Comparison of ENCODE assay signal across 8 mouse cellular contexts in genomic region chr13:105293781-105294667, GRCm38 (mm10). TPM values are rescaled to one million over a fixed set of nuclear protein-coding genes. Genes with fewer than 3 reads are reported as not detected.
A peak's percentile ranks its signal among the peaks of the same experiment; 100 is the strongest.
DNase-seq lines count a peak whose midpoint lies in the region; ATAC-seq and TF ChIP-seq lines count a peak whose summit lies in the region.

No protein-coding gene starts in this region.

- H3K9ac ChIP-seq in limb, embryonic 14.5 days (ENCODE audit: low read depth, low read length, severe bottlenecking) = peak overlapping the region; percentile 90
- H3K9ac ChIP-seq in midbrain, embryonic 12.5 days (replicated peaks) = peak overlapping the region; percentile 92
- peak overlapping the region; percentile 84 for H3K9ac ChIP-seq in stomach, embryonic 16.5 days (ENCODE audit: low read length)

- intact Hi-C loops in gastrocnemius, adult 2 months (cut with DNase I) = no loop called here

- 0 out of 2 replicates have a peak overlapping the region, but pooled peaks have one; percentile 31 for H3K27ac ChIP-seq in gastrocnemius, adult 2 months
- H3K27ac ChIP-seq in heart, embryonic 10.5 days = peak overlapping the region; percentile 91
- H3K27ac ChIP-seq in limb, embryonic 14.5 days (replicated peaks; ENCODE audit: low read depth, low read length) = peak overlapping the region; percentile 52; the same call in 1 of the 2 replicates
- H3K27ac ChIP-seq in midbrain, embryonic 12.5 days (replicated peaks) = peak overlapping the region; percentile 54
- H3K27ac ChIP-seq in stomach, embryonic 16.5 days (ENCODE audit: low read length) = no peak overlapping the region

- no peak for TF ChIP-seq CTCF in gastrocnemius, adult 2 months (IDR thresholded peaks at IDR 0.05)

- peaks cover 7% of the 10 kb centered on the region for H3K4me1 ChIP-seq in heart, embryonic 10.5 days
- H3K4me1 ChIP-seq in limb, embryonic 14.5 days (ENCODE audit: control insufficient read depth, insufficient read depth, low read length) = peaks cover 18% of the 10 kb centered on the region
- peaks cover 12% of the 10 kb centered on the region for H3K4me1 ChIP-seq in midbrain, embryonic 12.5 days
- H3K4me1 ChIP-seq in stomach, embryonic 16.5 days (ENCODE audit: control insufficient read depth, insufficient read depth, low read length) = peaks cover 4% of the 10 kb centered on the region; the same call in 1 of the 2 replicates

- under 1% methylated on average over 87 of the region's 91 CpGs for WGBS in heart, embryonic 10.5 days
- WGBS in limb, embryonic 14.5 days = under 1% methylated on average over 52 of the region's 91 CpGs
- WGBS in midbrain, embryonic 12.5 days = 1% methylated on average over 65 of the region's 91 CpGs
- WGBS in stomach, embryonic 16.5 days = under 1% methylated on average over 84 of the region's 91 CpGs

- peak overlapping the region; percentile 80 for H3K4me3 ChIP-seq in gastrocnemius, adult 2 months
- H3K4me3 ChIP-seq in heart, embryonic 10.5 days = peak overlapping the region; percentile 85
- H3K4me3 ChIP-seq in limb, embryonic 14.5 days (replicated peaks; ENCODE audit: low read length) = peak overlapping the region; percentile 81
- peak overlapping the region; percentile 89 for H3K4me3 ChIP-seq in midbrain, embryonic 12.5 days
- peak overlapping the region; percentile 85 for H3K4me3 ChIP-seq in stomach, embryonic 16.5 days (replicated peaks; ENCODE audit: low read length)

- peak; percentile 63; the same call in 1 of the 2 replicates for TF ChIP-seq POLR2A in limb, embryonic 14.5 days (IDR thresholded peaks at IDR 0.05; ENCODE audit: borderline replicate concordance, extremely low read depth, insufficient read depth, insufficient read length)

- H3K36me3 ChIP-seq in heart, embryonic 10.5 days = no peaks in the 10 kb centered on the region
- H3K36me3 ChIP-seq in limb, embryonic 14.5 days (ENCODE audit: control insufficient read depth, insufficient read depth, low read length) = no peaks in the 10 kb centered on the region
- H3K36me3 ChIP-seq in midbrain, embryonic 12.5 days = no peaks in the 10 kb centered on the region
- no peaks in the 10 kb centered on the region for H3K36me3 ChIP-seq in stomach, embryonic 16.5 days (ENCODE audit: control insufficient read depth, insufficient read depth, low read length)

- H3K4me2 ChIP-seq in limb, embryonic 14.5 days (replicated peaks; ENCODE audit: low read depth, low read length, severe bottlenecking) = peak overlapping the region; percentile 86
- peak overlapping the region; percentile 74 for H3K4me2 ChIP-seq in midbrain, embryonic 12.5 days (replicated peaks)
- peak overlapping the region; percentile 98 for H3K4me2 ChIP-seq in stomach, embryonic 16.5 days (ENCODE audit: low read depth, low read length)

- peak; percentile 89 for ATAC-seq in limb, embryonic 14.5 days (ENCODE audit: low FRiP score, low read depth)
- ATAC-seq in midbrain, embryonic 12.5 days (ENCODE audit: low FRiP score, low read depth) = peak; percentile 90
- ATAC-seq in stomach, embryonic 16.5 days (ENCODE audit: insufficient read depth, low FRiP score) = peak; percentile 84

- H3K27me3 ChIP-seq in heart, embryonic 10.5 days (ENCODE audit: insufficient read depth, poor library complexity, severe bottlenecking) = peaks cover 13% of the 10 kb centered on the region
- no peaks in the 10 kb centered on the region for H3K27me3 ChIP-seq in limb, embryonic 14.5 days (ENCODE audit: control insufficient read depth, insufficient read depth, low read length)
- H3K27me3 ChIP-seq in midbrain, embryonic 12.5 days = 0 out of 2 replicates have a peak, but pooled peaks cover 3% of the 10 kb centered on the region
- H3K27me3 ChIP-seq in stomach, embryonic 16.5 days (ENCODE audit: control insufficient read depth, insufficient read depth, low read length) = no peaks in the 10 kb centered on the region

- DNase-seq in gastrocnemius, adult 2 months = peak; percentile 41
- DNase-seq in gastrocnemius, adult 8-10 months (ENCODE audit: low spot score in 2 of 2) = no peak
- peak; percentile 77 for DNase-seq in embryo, embryonic 11 days
- no peak for DNase-seq in heart, embryonic 10.5 days (ENCODE audit: low spot score)
- DNase-seq in kidney, adult 9 months = peak; percentile 16
- peak; percentile 32 for DNase-seq in limb, embryonic 14.5 days (ENCODE audit: low spot score)

- H3K9me3 ChIP-seq in heart, embryonic 10.5 days = no peaks in the 10 kb centered on the region
- H3K9me3 ChIP-seq in limb, embryonic 14.5 days (ENCODE audit: control insufficient read depth, low read length) = no peaks in the 10 kb centered on the region
- no peaks in the 10 kb centered on the region for H3K9me3 ChIP-seq in midbrain, embryonic 12.5 days
- no peaks in the 10 kb centered on the region for H3K9me3 ChIP-seq in stomach, embryonic 16.5 days (replicated peaks; ENCODE audit: control insufficient read depth, low read length)

RNA-seq across cellular contexts. Expression of gene Rnf180, which starts 0.6 kb away (rescaled TPM):
- under 1 TPM in 1 of 2 experiments, not detected in 1; 0.14 TPM for total RNA-seq in gastrocnemius, adult 2 months (2021)
- total RNA-seq in gastrocnemius, adult 8-10 months (2022) = under 1 TPM in 3 of 4 experiments, not detected in 1; 0.16 to 0.22 (median 0.17) TPM
- polyA plus RNA-seq in heart, embryonic 10.5 days (2016; fragmentation: Nextera tagmentation; extraction: Ambion mirVana) = 1.5 and 3.2 TPM in 2 replicates
- 4.5 TPM in 2 replicates for polyA plus RNA-seq in limb, embryonic 14.5 days (2012; rRNA removed)
- polyA plus RNA-seq in limb, embryonic 14.5 days (2014; fragmentation: Nextera tagmentation; extraction: Ambion mirVana) = 8.6 and 10.7 TPM in 2 replicates
- polyA plus RNA-seq in midbrain, embryonic 12.5 days (2016; fragmentation: Nextera tagmentation; extraction: Ambion mirVana) = 13.6 and 14.1 TPM in 2 replicates
- polyA plus RNA-seq in stomach, embryonic 16.5 days (2015; fragmentation: Nextera tagmentation; extraction: Ambion mirVana) = 2.8 and 3.7 TPM in 2 replicates

Comparison
In these comparisons a context has a peak if more than half of its experiments do, and no peak if none do; other contexts are left out.
1. DNase-seq: peak in gastrocnemius, adult 2 months (single experiment), embryo, embryonic 11 days (single experiment), kidney, adult 9 months (single experiment) and limb, embryonic 14.5 days (single experiment); none in gastrocnemius, adult 8-10 months (0 of 2) and heart, embryonic 10.5 days (single experiment).
2. Peak in every context shown above with its lines, with median percentiles within 50 percentile points of each other: H3K4me3 ChIP-seq, ATAC-seq, H3K4me2 ChIP-seq and H3K9ac ChIP-seq.